Mouse (Mus musculus) embryonic fibroblast, embryonic 13.5 days (primary cell): ENCODE results near the gene L3hypdh. TPM values are rescaled to one million over a fixed set of nuclear protein-coding genes. Genes with fewer than 3 reads are reported as not detected.

Experiments used
- H3K27ac ChIP-seq: 2 replicates; pipeline ENCODE4 v1.5.1; 2012; ENCODE audit warnings: low read length, control low read depth, inconsistent platforms; ENCODE audit not compliant: insufficient read depth
- H3K4me1 ChIP-seq: 2 replicates; pipeline ENCODE4 v1.6.1; 2011; ENCODE audit warnings: low read length; ENCODE audit not compliant: control insufficient read depth, insufficient read depth
- H3K4me3 ChIP-seq: 2 replicates; pipeline ENCODE4 v1.5.1; 2011; ENCODE audit warnings: mild to moderate bottlenecking, control low read depth, low read length; ENCODE audit not compliant: insufficient read depth
- CTCF ChIP-seq: IDR thresholded peaks from 2 replicates; pipeline ENCODE4 v1.5.1; 2011; ENCODE audit warnings: mild to moderate bottlenecking, control low read depth, low read length, moderate library complexity, borderline replicate concordance; ENCODE audit not compliant: insufficient read depth
- POLR2A ChIP-seq: IDR thresholded peaks from 2 replicates; pipeline ENCODE4 v1.6.1; 2011; ENCODE audit warnings: low read depth, mild to moderate bottlenecking, control low read depth, low read length, moderate library complexity
- polyA plus RNA-seq: library from polyadenylated mRNA; stranded (reverse); fragments of >200 nt; gene quantifications from 2 replicates; pipeline ENCODE4 v1.2.4, GENCODE M21; 2011; ENCODE audit warnings: low read depth; ENCODE audit not compliant: missing spikeins, insufficient read length

Gene L3hypdh
- polyA plus RNA-seq, 1 experiment, result 11.5 TPM

DNA sequence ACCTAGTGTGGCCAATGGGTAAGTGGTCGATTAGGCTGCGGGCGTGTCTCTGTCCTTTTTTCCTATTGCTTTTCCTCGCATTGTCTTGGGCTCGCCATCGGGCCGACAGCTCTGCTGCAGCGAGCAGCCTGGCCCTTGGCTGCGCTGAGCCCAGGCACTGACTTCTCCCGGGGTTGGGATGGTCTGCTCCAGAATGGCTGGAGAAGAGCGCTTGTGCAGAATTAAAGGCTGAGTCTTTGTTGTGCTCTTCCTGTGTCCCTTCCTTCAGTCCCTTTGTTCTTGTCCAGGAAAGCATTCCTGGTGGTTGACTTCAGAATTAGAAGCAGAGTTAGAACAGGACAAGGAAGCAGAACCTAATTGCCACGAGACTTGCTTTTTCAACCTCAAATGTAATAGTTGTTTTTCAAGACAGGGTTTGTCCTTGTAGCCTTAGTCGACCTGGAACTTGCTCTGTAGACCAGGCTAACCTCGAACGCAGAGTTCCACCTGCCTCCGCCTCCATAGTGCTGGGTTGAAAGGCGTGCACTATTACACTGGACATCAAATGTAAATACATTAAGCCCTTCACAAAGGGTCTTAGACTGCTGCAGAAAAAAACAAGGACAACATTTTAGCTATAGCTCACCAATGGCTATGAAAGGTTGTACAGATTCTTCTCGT is 1.1 kb upstream of the L3hypdh start:
- peak overlapping the region; percentile 84 for H3K27ac ChIP-seq
- H3K4me1 ChIP-seq, result no peaks in the 10 kb centered on the region
- H3K4me3 ChIP-seq, result peak overlapping the region; percentile 74
- no peak for TF ChIP-seq CTCF
- TF ChIP-seq POLR2A, result peak; percentile 72

DNA sequence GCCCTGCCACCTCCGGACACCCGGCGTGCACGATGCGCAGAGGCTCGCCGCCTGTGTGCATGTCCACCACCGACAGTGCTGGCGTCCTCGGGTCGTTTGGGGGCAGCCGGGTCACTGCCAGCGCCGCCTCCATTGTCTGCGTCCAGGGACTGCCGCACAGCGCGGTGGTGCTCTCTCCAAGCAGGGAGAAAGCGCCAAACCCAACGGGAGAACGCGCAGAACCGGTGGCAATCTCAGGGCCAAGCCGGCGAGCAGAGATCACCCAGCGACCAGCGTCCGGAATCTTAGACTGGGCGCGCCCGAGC is 263 bp downstream of the L3hypdh start:
- Histone ChIP-seq H3K27ac (0 out of 2 replicates have a peak overlapping the region, but pooled peaks have one; percentile 8), H3K4me1 (no peaks in the 10 kb centered on the region), H3K4me3 (peak overlapping the region; percentile 46)
- TF ChIP-seq POLR2A (no peak), CTCF (no peak)

DNA sequence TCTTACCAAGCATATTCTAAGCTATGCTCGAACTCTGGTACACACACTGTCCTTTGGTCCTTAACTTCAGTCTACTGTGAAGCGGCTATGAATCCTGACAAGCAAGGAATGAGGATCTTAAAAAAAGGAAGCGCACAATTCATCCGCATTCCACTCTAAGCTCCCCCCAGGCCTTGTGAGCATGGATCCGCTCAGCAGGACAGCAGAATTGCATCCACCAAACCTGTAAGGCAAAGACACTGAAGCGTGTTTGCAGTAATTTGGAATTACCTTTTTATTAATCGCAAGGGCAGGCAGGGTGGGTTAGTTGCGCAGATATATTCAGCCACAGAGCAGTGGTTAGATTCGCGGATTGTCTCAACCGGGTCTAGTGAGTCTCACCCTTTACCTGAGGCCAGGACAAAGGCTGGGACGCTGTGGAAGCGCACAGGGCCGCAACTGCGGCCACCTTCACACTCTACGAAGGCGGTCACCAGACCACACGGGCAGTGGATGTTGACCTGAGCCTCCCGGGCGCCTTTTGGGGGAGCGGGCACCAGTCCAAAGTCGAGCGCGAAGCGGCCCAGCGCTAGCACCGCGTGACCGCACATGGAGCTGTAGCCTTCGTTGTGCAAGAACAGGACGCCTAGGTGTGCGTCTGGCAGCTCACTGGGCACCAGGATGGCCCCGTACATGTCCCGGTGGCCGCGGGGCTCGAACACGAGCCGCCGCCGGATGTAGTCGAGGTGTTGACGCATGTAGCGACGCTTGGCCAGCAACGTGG is 797 bp downstream of the L3hypdh start:
- Histone ChIP-seq H3K4me1 (no peaks in the 10 kb centered on the region), H3K4me3 (peak overlapping the region; percentile 46), H3K27ac (0 out of 2 replicates have a peak overlapping the region, but pooled peaks have one; percentile 8)
- peak; percentile 50 for TF ChIP-seq POLR2A
- TF ChIP-seq CTCF, result no peak

DNA sequence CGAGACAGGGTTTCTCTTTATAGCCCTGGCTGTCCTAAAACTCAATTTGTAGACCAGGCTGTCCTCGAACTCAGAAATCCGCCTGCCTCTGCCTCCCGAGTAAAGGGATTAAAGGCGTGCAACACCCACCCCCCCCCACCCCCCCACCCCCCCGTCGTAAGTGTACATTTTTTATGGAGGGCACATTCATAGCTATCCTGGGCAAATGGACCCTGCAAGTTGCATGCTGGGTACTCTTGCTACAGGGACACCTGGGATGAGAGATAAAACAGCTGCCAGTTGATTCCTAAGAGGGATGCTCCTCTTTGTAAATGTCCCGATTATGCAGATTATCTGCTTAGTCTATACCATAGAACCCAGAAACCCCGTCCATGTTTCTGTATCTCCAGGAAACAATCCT is 2.0 kb downstream of the L3hypdh start:
- Histone ChIP-seq H3K27ac (no peak overlapping the region), H3K4me1 (no peaks in the 10 kb centered on the region), H3K4me3 (no peak overlapping the region)
- TF ChIP-seq POLR2A (no peak), CTCF (no peak)

DNA sequence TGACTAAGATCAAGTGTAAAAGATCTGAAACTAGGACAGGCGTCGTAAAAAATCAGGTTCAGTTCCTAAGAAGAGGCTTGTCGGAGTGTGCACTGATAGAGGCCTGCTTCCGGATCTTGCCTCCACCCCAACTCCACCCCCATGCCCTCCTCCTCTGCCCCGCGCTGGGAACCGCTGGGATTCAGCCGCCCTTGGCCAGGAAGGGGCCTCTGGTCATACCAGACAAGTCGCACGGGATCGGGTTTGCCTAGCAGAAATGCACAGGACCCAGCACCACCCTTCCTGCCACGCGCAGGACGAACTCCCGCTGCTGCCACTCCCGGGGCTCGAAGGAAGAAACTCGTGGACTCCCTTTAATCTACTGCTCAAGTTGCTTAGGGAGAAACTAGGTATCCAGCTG is 2.9 kb downstream of the L3hypdh start:
- Histone ChIP-seq H3K4me1 (no peaks in the 10 kb centered on the region), H3K4me3 (no peak overlapping the region), H3K27ac (no peak overlapping the region)
- TF ChIP-seq CTCF, result no peak
- no peak for TF ChIP-seq POLR2A

DNA sequence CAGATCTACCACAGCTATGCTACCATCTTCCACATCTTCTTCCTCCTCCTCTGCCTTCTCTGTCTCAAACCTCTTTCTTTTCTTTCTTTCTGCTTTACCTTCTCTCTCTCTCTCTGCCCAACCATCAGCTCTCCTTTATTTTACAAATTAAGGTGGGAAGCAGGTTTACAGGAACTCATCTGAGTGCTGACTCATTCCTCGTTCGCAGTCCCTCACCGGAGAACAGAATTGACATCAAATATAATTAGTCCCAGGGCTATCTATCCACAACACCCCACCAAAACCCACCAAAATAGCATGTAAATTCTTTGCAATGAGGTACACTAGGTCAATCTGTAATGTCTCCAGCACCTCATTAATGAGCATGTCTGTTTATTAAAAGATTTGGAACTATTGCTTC is 3.3 kb downstream of the L3hypdh start:
- Histone ChIP-seq H3K4me1 (no peaks in the 10 kb centered on the region), H3K4me3 (no peak overlapping the region), H3K27ac (no peak overlapping the region)
- TF ChIP-seq CTCF, result no peak

DNA sequence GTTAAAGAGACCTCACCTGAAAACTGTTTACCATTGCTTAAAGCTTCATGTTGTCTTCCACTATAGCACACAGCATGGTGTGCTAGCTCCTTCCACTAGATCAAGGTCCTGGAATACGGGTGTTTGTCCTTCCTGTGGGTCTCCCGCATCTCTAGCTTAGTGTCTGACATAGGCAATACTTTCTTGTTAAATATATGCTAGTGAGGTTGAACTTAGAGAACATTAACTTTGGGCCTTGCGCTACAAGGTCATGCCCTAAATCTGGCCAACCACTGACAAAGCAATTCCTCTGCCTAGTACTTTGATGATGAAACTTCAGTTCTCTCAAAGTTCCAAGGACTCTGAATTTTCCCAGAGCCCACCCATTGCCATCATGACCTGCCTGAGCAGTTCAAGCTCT is 7.0 kb downstream of the L3hypdh start:
- Histone ChIP-seq H3K27ac (no peak overlapping the region), H3K4me3 (no peak overlapping the region), H3K4me1 (no peaks in the 10 kb centered on the region)
- TF ChIP-seq CTCF (no peak), POLR2A (no peak)

DNA sequence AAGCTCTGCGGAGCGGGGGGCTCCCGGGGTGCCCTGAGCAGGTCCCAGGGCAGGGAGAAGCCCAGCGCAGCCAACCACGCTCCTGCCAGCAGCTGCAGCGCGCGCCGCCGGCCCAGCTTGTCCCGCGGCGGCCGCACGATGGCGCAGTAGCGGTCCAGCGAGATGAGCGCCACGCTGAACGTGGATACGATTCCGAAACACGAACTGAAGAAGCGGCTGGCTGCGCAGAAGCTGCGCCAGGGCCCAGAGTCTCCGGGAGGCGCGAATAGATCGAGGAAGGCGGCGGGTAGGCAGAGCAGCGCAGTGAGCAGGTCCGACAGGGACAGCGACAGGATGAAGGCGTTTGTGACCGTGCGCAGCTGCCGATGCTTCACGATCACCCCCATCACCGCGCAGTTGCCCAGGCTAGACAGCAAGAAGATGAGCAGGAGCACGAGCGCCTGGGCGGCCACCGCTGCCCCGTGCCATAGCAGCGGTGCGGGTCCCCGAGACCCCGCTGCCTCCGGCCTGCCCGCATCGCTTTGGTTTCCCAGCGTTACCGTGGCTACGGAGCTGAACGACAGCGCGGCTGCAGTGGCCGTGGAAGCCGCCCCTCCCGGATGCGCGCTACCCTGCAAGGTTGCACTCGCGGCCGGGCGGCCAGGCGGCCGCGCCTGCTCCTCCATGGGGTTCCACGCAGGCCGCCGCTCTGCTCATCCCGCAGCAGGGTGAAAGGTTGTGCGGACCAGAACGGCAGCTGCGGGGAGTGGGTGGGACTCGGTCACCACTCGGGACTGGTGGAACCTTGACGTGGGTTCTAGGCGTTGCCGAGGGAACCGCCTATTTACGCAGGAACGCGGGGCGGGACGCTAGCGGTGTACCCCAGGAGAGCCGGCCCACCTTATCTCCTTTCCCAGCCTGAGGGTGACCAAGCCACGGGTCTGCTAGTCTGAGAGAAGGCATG is 14.6 kb downstream of the L3hypdh start, which contains the start of gene Gpr135:
TSS of gene Gpr135 (minus strand) at position 799 of the 943 bp plus-strand sequence.
- TF ChIP-seq POLR2A (no peak), CTCF (peak; percentile 92)
- H3K27ac ChIP-seq, result no peak within 1 kb of the TSS

DNA sequence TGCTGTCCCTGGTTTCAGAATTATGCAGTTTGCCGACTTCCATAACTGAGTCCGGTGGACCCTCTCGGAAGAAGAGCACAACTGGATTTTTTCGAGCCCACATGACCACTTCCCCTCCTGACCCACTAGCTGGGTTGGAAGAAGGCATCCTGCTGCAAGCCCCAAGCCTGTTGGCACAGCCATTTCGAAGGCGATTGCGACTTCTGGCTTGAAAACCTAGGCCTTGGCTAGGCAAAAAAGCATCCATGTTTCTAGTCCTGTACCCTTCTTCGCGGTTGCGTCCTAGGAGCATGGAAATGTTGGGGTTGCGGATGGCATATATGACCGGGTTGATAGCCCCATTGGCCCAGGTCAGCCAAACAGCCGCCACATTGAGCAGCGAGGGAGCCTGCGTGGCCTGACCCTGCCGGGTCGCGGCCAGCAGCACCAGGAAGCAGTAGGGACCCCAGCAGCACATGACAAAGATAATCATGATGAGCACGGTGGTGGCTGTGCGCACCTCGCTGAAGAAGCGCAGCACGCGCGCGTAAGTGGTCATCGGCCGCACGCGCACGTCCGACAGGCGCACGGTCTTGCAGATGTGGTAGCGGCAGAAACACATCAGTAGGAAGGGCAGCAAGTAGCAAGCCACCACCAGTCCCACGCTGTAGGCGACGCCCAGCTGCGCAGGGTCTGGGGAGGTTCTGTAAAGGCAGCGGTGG is 15.5 kb downstream of the L3hypdh start:
- Histone ChIP-seq H3K27ac (no peak overlapping the region), H3K4me1 (no peaks in the 10 kb centered on the region), H3K4me3 (peak overlapping the region; percentile 37)
- no peak for TF ChIP-seq POLR2A
- no peak for TF ChIP-seq CTCF

More for the DNA sequence above, 14.6 kb downstream of the L3hypdh start, which contains the start of gene Gpr135:
- Histone ChIP-seq H3K4me1 (no peaks in the 10 kb centered on the region), H3K4me3 (peak within 1 kb of the TSS; percentile 73)
